ENCODE assay signal across 7 mouse cellular contexts in the genomic region with DNA sequence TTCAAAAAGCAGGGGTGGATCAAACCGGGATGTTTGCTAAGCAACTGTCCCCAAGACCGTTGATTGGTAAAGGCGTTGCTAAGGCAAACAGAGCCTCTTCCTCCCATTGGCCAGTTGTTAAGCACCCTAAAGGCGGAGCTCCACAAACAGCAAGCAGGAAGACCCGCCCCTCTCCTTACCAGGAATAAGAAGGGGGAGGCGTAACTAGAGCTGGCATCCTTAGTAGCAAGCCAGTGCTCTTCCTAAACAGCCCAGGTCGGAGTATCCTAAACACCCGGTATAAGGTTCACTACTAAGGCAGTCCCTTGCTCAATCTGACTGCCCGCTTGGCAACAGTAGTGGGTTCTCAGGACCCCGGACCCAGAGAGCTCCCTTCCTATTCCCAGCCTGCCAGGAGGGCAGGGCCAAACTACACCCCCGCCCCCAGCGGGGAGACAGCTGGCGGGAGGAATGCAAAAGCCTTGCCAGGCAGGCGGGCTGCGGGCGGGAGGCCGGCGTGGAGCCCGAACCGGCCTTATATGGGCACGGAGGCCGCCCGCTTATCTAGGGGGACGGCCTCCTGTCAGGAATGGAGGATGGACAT. TPM values are rescaled to one million over a fixed set of nuclear protein-coding genes. Genes with fewer than 3 reads are reported as not detected.
DNase-seq lines count a peak whose midpoint lies in the region; ATAC-seq and TF ChIP-seq lines count a peak whose summit lies in the region.

No protein-coding gene starts in this region.

- 0 out of 2 replicates have a peak, but pooled peaks have one; percentile 19 for TF ChIP-seq POLR2A in small intestine, adult 2 months (IDR thresholded peaks at IDR 0.05; ENCODE audit: low read depth, low read length)

- intact Hi-C loops in left cerebral cortex, postnatal 4 days (cut with DNase I) = loop anchor here (10.0 kb wide), 1 partner anchor 92 kb away; the partner anchor contains the start of genes Klc4 and Mrpl2

- peak overlapping the region; percentile 100 for H3K9ac ChIP-seq in embryonic facial prominence, embryonic 13.5 days
- peak overlapping the region; percentile 57 for H3K9ac ChIP-seq in midbrain, embryonic 12.5 days (replicated peaks)

- DNase-seq in adrenal gland, postnatal 25 days = peak; percentile 88
- peak; percentile 100 for DNase-seq in heart, adult 11 months
- DNase-seq in kidney, adult 11 months = peak; percentile 96
- DNase-seq in left cerebral cortex, postnatal 4 days = peak; percentile 92

- peak overlapping the region; percentile 95 for H3K4me3 ChIP-seq in embryonic facial prominence, embryonic 13.5 days
- peak overlapping the region; percentile 99 for H3K4me3 ChIP-seq in midbrain, embryonic 12.5 days
- peak overlapping the region; percentile 55 for H3K4me3 ChIP-seq in small intestine, adult 2 months (ENCODE audit: low read depth, low read length)

- ATAC-seq in embryonic facial prominence, embryonic 13.5 days (ENCODE audit: insufficient number of reproducible peaks, insufficient read depth, low FRiP score, low TSS enrichment, low read depth) = peak; percentile 77
- ATAC-seq in midbrain, embryonic 12.5 days (ENCODE audit: low FRiP score, low read depth) = peak; percentile 72

- peaks cover 47% of the 10 kb centered on the region for H3K4me1 ChIP-seq in embryonic facial prominence, embryonic 13.5 days
- H3K4me1 ChIP-seq in midbrain, embryonic 12.5 days = peaks cover 40% of the 10 kb centered on the region
- peaks cover 9% of the 10 kb centered on the region for H3K4me1 ChIP-seq in small intestine, adult 2 months (ENCODE audit: control insufficient read depth, insufficient read depth, insufficient read length, low read length)

- 2% methylated on average over 24 of the region's 24 CpGs for WGBS in embryonic facial prominence, embryonic 13.5 days
- 1% methylated on average over 24 of the region's 24 CpGs for WGBS in midbrain, embryonic 12.5 days
- WGBS in small intestine, adult 2 months = 7% methylated on average over 24 of the region's 24 CpGs

- H3K27me3 ChIP-seq in embryonic facial prominence, embryonic 13.5 days = no peaks in the 10 kb centered on the region
- peaks cover 2% of the 10 kb centered on the region for H3K27me3 ChIP-seq in midbrain, embryonic 12.5 days
- no peaks in the 10 kb centered on the region for H3K27me3 ChIP-seq in small intestine, adult 2 months (ENCODE audit: control insufficient read depth, insufficient read depth, low read length)

- H3K27ac ChIP-seq in embryonic facial prominence, embryonic 13.5 days = peak overlapping the region; percentile 86
- H3K27ac ChIP-seq in midbrain, embryonic 12.5 days (replicated peaks) = peak overlapping the region; percentile 77
- H3K27ac ChIP-seq in small intestine, adult 2 months (ENCODE audit: insufficient read depth, low read depth, low read length) = peak overlapping the region; percentile 84

- no peaks in the 10 kb centered on the region for H3K9me3 ChIP-seq in embryonic facial prominence, embryonic 13.5 days
- no peaks in the 10 kb centered on the region for H3K9me3 ChIP-seq in midbrain, embryonic 12.5 days

- peak overlapping the region; percentile 94 for H3K4me2 ChIP-seq in embryonic facial prominence, embryonic 13.5 days
- peak overlapping the region; percentile 91 for H3K4me2 ChIP-seq in midbrain, embryonic 12.5 days (replicated peaks)

- H3K36me3 ChIP-seq in embryonic facial prominence, embryonic 13.5 days = peaks cover 41% of the 10 kb centered on the region
- peaks cover 34% of the 10 kb centered on the region for H3K36me3 ChIP-seq in midbrain, embryonic 12.5 days
- H3K36me3 ChIP-seq in small intestine, adult 2 months (ENCODE audit: control insufficient read depth, insufficient read depth, low read length) = peaks cover 36% of the 10 kb centered on the region

- no peak for TF ChIP-seq CTCF in small intestine, adult 2 months (IDR thresholded peaks at IDR 0.05; ENCODE audit: extremely low read depth, insufficient read length, insufficient replicate concordance, low read depth, low read length)

RNA-seq across cellular contexts. Expression of gene Srf, which starts 3.0 kb away (rescaled TPM):
- 37.1 and 47.1 TPM in 2 replicates for total RNA-seq in adrenal gland, postnatal 25 days (2021)
- 6.3 and 8.9 TPM in 2 replicates for polyA plus RNA-seq in embryonic facial prominence, embryonic 13.5 days (2015; fragmentation: Nextera tagmentation; extraction: Ambion mirVana)
- total RNA-seq in left cerebral cortex, postnatal 4 days (2021) = 10 to 100 TPM; 55.2 to 58.1 TPM
- 6.6 and 8.1 TPM in 2 replicates for polyA plus RNA-seq in midbrain, embryonic 12.5 days (2016; fragmentation: Nextera tagmentation; extraction: Ambion mirVana)
- 103 and 183 TPM in 2 replicates for polyA plus RNA-seq in small intestine, adult 2 months (2012; rRNA removed)

RNA-seq across cellular contexts. Expression of gene Cul9, which starts 6.7 kb away (rescaled TPM):
- 21.1 and 32.5 TPM in 2 replicates for total RNA-seq in adrenal gland, postnatal 25 days (2021)
- polyA plus RNA-seq in embryonic facial prominence, embryonic 13.5 days (2015; fragmentation: Nextera tagmentation; extraction: Ambion mirVana) = 10.7 and 11.4 TPM in 2 replicates
- total RNA-seq in left cerebral cortex, postnatal 4 days (2021) = 10 to 100 TPM; 48.0 to 49.9 TPM
- 14.3 and 15.2 TPM in 2 replicates for polyA plus RNA-seq in midbrain, embryonic 12.5 days (2016; fragmentation: Nextera tagmentation; extraction: Ambion mirVana)
- 5.0 and 5.8 TPM in 2 replicates for polyA plus RNA-seq in small intestine, adult 2 months (2012; rRNA removed)

RNA-seq across cellular contexts. Expression of gene Dnph1, which starts 56.4 kb away (rescaled TPM):
- total RNA-seq in adrenal gland, postnatal 25 days (2021) = 5.3 and 8.4 TPM in 2 replicates
- 60.8 and 63.5 TPM in 2 replicates for polyA plus RNA-seq in embryonic facial prominence, embryonic 13.5 days (2015; fragmentation: Nextera tagmentation; extraction: Ambion mirVana)
- 1 to 10 TPM; 6.0 to 7.1 TPM for total RNA-seq in left cerebral cortex, postnatal 4 days (2021)
- polyA plus RNA-seq in midbrain, embryonic 12.5 days (2016; fragmentation: Nextera tagmentation; extraction: Ambion mirVana) = 53.1 and 58.0 TPM in 2 replicates
- 3.3 and 6.3 TPM in 2 replicates for polyA plus RNA-seq in small intestine, adult 2 months (2012; rRNA removed)

Comparison
In these comparisons a context has a peak if more than half of its experiments do, and no peak if none do; other contexts are left out.
1. Peak in every context shown above with its lines: DNase-seq, ATAC-seq, H3K4me3 ChIP-seq and H3K27ac ChIP-seq.
2. RNA of gene Srf, which starts 3.0 kb away (polyA plus RNA-seq): 103 to 183 TPM in small intestine, adult 2 months; 6.3 to 8.9 TPM in embryonic facial prominence, embryonic 13.5 days and 6.6 to 8.1 TPM in midbrain, embryonic 12.5 days; every median in the first group is over 10 times any median in the second.